Mouse (Mus musculus) kidney, postnatal 0 days (tissue): Measurements from ENCODE around the gene Ccdc162. TPM values are rescaled to one million over a fixed set of nuclear protein-coding genes. Genes with fewer than 3 reads are reported as not detected.

Source experiments
- ATAC-seq: fragments of 200-750 bp; cut with Nextera tagmentation; replicated peaks from 2 replicates; pipeline ENCODE4 v1.8.0; 2017; ENCODE audit warnings: low read depth, moderate number of reproducible peaks, moderate TSS enrichment, moderate library complexity; ENCODE audit not compliant: low FRiP score
- DNase-seq: peaks from one replicate; pipeline ENCODE4 v3.0.0-alpha.2; 2016; ENCODE audit warnings: low spot score
- H3K27ac ChIP-seq: fragments of 300-500 bp; sonication (generic); 2 replicates; pipeline ENCODE4 v1.5.1; 2014; ENCODE audit warnings: mild to moderate bottlenecking
- H3K27me3 ChIP-seq: fragments of 300-500 bp; sonication (generic); 2 replicates; pipeline ENCODE4 v1.6.1; 2014; ENCODE audit warnings: low read length, mixed read lengths; ENCODE audit not compliant: insufficient read depth
- H3K36me3 ChIP-seq: fragments of 300-500 bp; sonication (generic); 2 replicates; pipeline ENCODE4 v1.6.1; 2014; ENCODE audit warnings: low read length, mixed read lengths; ENCODE audit not compliant: insufficient read depth
- H3K4me1 ChIP-seq: fragments of 300-500 bp; sonication (generic); replicated peaks from 2 replicates; pipeline ENCODE4 v1.6.1; 2014; ENCODE audit warnings: antibody characterized with exemption, low read length, mixed read lengths; ENCODE audit not compliant: insufficient read depth
- H3K4me2 ChIP-seq: fragments of 300-500 bp; sonication (generic); 2 replicates; pipeline ENCODE4 v1.6.1; 2014; ENCODE audit warnings: mild to moderate bottlenecking, low read length, moderate library complexity, mixed read lengths
- H3K4me3 ChIP-seq: fragments of 300-500 bp; sonication (generic); replicated peaks from 2 replicates; pipeline ENCODE4 v1.5.1; 2014; ENCODE audit warnings: low read depth, low read length
- H3K9ac ChIP-seq: fragments of 300-500 bp; sonication (generic); 2 replicates; pipeline ENCODE4 v1.6.1; 2014; ENCODE audit warnings: low read depth, low read length
- H3K9me3 ChIP-seq: fragments of 300-500 bp; sonication (generic); replicated peaks from 2 replicates; pipeline ENCODE4 v1.6.1; 2016; ENCODE audit warnings: low read length, inconsistent platforms, mixed read lengths
- CTCF ChIP-seq: IDR thresholded peaks from 2 replicates; pipeline ENCODE4 v1.5.1; 2016; ENCODE audit warnings: antibody characterized with exemption, low read depth, mild to moderate bottlenecking, moderate library complexity
- WGBS: fragments of 180-500 bp; shearing (Covaris S2); extraction: QIAGEN DNeasy Blood & Tissue Kit; methylation state at CpG from one replicate; pipeline ENCODE4 v1.1.7; 2014; 5-methylcytosine and 5-hydroxymethylcytosine counted together
- polyA plus RNA-seq: library from polyadenylated mRNA; unstranded; fragments of >200 nt; fragmentation: Nextera tagmentation; extraction: Ambion mirVana; gene quantifications from 2 replicates; pipeline ENCODE4 v1.2.1, GENCODE M21; 2015

Gene Ccdc162
- polyA plus RNA-seq, 1 experiment from 2014 or later: 1.0 TPM

GRCm38 (mm10) chr10:41568306-41568705, 148.1 kb downstream of the Ccdc162 start:
- H3K4me1 ChIP-seq: no peaks in the 10 kb centered on the region; the same call in 1 of the 2 replicates
- H3K4me2 ChIP-seq: no peak overlapping the region
- ATAC-seq: no peak
- no peak overlapping the region for H3K9ac ChIP-seq
- 10% methylated on average over 3 of the region's 3 CpGs for whole genome bisulfite sequencing
- no peak for DNase-seq
- H3K9me3 ChIP-seq: no peaks in the 10 kb centered on the region
- H3K36me3 ChIP-seq: no peaks in the 10 kb centered on the region
- TF ChIP-seq CTCF: no peak
- H3K4me3 ChIP-seq: no peak overlapping the region
- no peak overlapping the region for H3K27ac ChIP-seq
- no peaks in the 10 kb centered on the region for H3K27me3 ChIP-seq

GRCm38 (mm10) chr10:41565141-41565540, 151.3 kb downstream of the Ccdc162 start:
- Histone ChIP-seq H3K9me3 (no peaks in the 10 kb centered on the region), H3K36me3 (no peaks in the 10 kb centered on the region), H3K27ac (no peak overlapping the region), H3K4me2 (no peak overlapping the region), H3K4me1 (no peaks in the 10 kb centered on the region), H3K9ac (no peak overlapping the region), H3K4me3 (no peak overlapping the region), H3K27me3 (no peaks in the 10 kb centered on the region)
- ATAC-seq: no peak; the same call in 1 of the 2 replicates
- TF ChIP-seq CTCF: no peak
- no peak for DNase-seq
- WGBS: 30% methylated on average over 5 of the region's 5 CpGs

- 87% methylated on average over 10 of the region's 10 CpGs for WGBS
- TF ChIP-seq CTCF: no peak
- ATAC-seq (no peak), DNase-seq (no peak)
- Histone ChIP-seq H3K4me1 (no peaks in the 10 kb centered on the region), H3K4me2 (no peak overlapping the region), H3K36me3 (no peaks in the 10 kb centered on the region), H3K4me3 (no peak overlapping the region), H3K9ac (no peak overlapping the region), H3K9me3 (no peaks in the 10 kb centered on the region), H3K27ac (no peak overlapping the region), H3K27me3 (no peaks in the 10 kb centered on the region)
These were observed 154.6 kb downstream of the Ccdc162 start for GRCm38 (mm10) chr10:41561701-41562395.

GRCm38 (mm10) chr10:41558401-41558800, 158.0 kb downstream of the Ccdc162 start:
- H3K27me3 ChIP-seq: no peaks in the 10 kb centered on the region
- no peak overlapping the region for H3K9ac ChIP-seq
- 0 out of 2 replicates have a peak, but pooled peaks cover 6% of the 10 kb centered on the region for H3K4me1 ChIP-seq
- no peak overlapping the region for H3K4me2 ChIP-seq
- 93% methylated on average over 1 of the region's 1 CpGs for WGBS
- DNase-seq (no peak), ATAC-seq (no peak)
- no peak for TF ChIP-seq CTCF
- H3K36me3 ChIP-seq: no peaks in the 10 kb centered on the region
- no peak overlapping the region for H3K27ac ChIP-seq
- no peak overlapping the region for H3K4me3 ChIP-seq
- no peaks in the 10 kb centered on the region for H3K9me3 ChIP-seq

- no peak overlapping the region for H3K4me3 ChIP-seq
- TF ChIP-seq CTCF: no peak
- 81% methylated on average over 3 of the region's 3 CpGs for WGBS
- no peaks in the 10 kb centered on the region for H3K9me3 ChIP-seq
- no peak overlapping the region for H3K4me2 ChIP-seq
- no peak overlapping the region for H3K27ac ChIP-seq
- ATAC-seq: no peak
- no peak overlapping the region for H3K9ac ChIP-seq
- 0 out of 2 replicates have a peak, but pooled peaks cover 11% of the 10 kb centered on the region for H3K4me1 ChIP-seq
- H3K27me3 ChIP-seq: no peaks in the 10 kb centered on the region
- H3K36me3 ChIP-seq: no peaks in the 10 kb centered on the region
- no peak for DNase-seq
These were observed 161.4 kb downstream of the Ccdc162 start for GRCm38 (mm10) chr10:41555081-41555480.

GRCm38 (mm10) chr10:41553711-41554110, 162.7 kb downstream of the Ccdc162 start:
- Histone ChIP-seq H3K4me2 (no peak overlapping the region), H3K9ac (no peak overlapping the region), H3K27me3 (no peaks in the 10 kb centered on the region), H3K9me3 (0 out of 2 replicates have a peak, but pooled peaks cover 4% of the 10 kb centered on the region), H3K4me1 (0 out of 2 replicates have a peak, but pooled peaks cover 11% of the 10 kb centered on the region), H3K27ac (no peak overlapping the region), H3K36me3 (no peaks in the 10 kb centered on the region), H3K4me3 (no peak overlapping the region)
- no peak for TF ChIP-seq CTCF
- no peak for DNase-seq
- ATAC-seq: no peak
- WGBS: 60% methylated on average over 4 of the region's 4 CpGs
